Mouse (Mus musculus): ENCODE results near the gene Ltbp3. TPM values are rescaled to one million over a fixed set of nuclear protein-coding genes. Genes with fewer than 3 reads are reported as not detected.
"Not testable (repeated sequence)": the region's sequence is repeated elsewhere in the genome, so short reads cannot be mapped to it uniquely, and the experiment has no call there.

Gene Ltbp3
- polyA plus RNA-seq, 1 experiment, result 236 TPM

DNA sequence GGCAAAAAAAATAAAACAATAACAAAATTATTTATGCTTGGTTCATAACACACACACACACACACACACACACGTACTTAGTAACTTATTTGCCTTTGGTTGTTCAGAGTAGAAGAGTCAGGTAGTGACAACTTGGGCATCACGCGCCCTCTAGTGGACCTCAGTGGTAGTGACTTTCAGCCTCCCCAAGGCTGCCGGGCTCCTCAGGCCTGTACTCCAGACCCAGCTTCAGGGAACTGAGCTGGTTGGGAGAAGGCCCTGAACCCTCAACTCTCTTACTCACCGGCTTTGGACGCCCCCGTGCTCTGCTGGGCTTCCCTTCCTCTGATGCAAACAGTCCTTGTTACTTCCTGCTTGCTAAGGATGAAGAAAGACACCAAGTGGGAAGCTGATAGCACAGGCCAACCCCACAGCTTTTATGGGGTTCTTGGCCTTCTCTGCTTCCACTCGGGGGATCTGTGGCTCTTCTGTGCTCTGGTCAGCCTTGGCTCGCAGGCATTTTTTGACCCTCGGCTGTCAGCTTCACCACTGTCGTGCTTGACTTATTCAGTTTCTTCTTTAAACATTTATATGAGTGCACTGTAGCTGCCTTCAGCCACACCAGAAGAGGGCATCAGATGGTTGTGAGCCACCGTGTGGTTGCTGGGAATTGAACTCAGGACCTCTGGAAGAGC is 45.9 kb downstream of the Ltbp3 start:
- TF ChIP-seq POLR2A (IDR thresholded peaks at IDR 0.05; ENCODE audit: borderline replicate concordance, extremely low read depth, low read depth, low read length), result no peak
- peak; percentile 91 for TF ChIP-seq CTCF (IDR thresholded peaks at IDR 0.05; ENCODE audit: insufficient read depth, low read length)
- DNase-seq, result peak; percentile 91
- WGBS, result 4% methylated on average over 12 of the region's 12 CpGs
- Histone ChIP-seq H3K4me3 (replicated peaks; ENCODE audit: extremely low read depth, low read depth, low read length) (no peak overlapping the region), H3K4me1 (ENCODE audit: control insufficient read depth, insufficient read depth, low read length) (0 out of 2 replicates have a peak, but pooled peaks cover 2% of the 10 kb centered on the region)

- peak; percentile 72 for TF ChIP-seq CTCF (IDR thresholded peaks at IDR 0.05; ENCODE audit: insufficient read depth, low read length)
- TF ChIP-seq POLR2A (IDR thresholded peaks at IDR 0.05; ENCODE audit: borderline replicate concordance, extremely low read depth, low read depth, low read length), result no peak
- 0 out of 2 replicates have a peak, but pooled peaks cover 2% of the 10 kb centered on the region for H3K4me1 ChIP-seq (ENCODE audit: control insufficient read depth, insufficient read depth, low read length)
- 10% methylated on average over 8 of the region's 8 CpGs for WGBS
- H3K4me3 ChIP-seq (replicated peaks; ENCODE audit: extremely low read depth, low read depth, low read length), result no peak overlapping the region
- DNase-seq, result peak; percentile 81
Measured at GRCm38 (mm10) chr19:5787128-5787635, 46.5 kb downstream of the Ltbp3 start.

DNA sequence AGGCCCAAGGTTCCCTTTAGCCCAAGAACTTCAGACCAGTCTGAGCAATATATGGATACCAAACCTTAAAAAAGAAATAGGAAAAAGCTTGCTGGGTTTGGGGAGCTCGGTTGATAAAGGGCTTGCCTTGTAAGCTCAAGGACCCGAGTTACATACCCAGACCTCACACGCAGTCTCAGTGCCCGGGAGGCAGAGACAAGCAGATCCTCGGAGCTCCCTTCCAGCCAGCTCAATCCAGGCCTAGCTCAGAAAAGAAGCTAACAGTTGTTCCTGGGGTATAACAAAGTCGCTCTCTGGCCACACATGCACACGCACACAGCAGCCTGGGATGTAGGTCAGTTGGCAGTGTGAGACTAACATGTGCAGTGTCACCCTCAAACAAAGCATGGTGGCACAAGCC is 47.2 kb downstream of the Ltbp3 start:
- 0 out of 2 replicates have a peak, but pooled peaks cover 2% of the 10 kb centered on the region for H3K4me1 ChIP-seq (ENCODE audit: control insufficient read depth, insufficient read depth, low read length)
- TF ChIP-seq POLR2A (IDR thresholded peaks at IDR 0.05; ENCODE audit: borderline replicate concordance, extremely low read depth, low read depth, low read length) (no peak), CTCF (IDR thresholded peaks at IDR 0.05; ENCODE audit: insufficient read depth, low read length) (no peak)
- no peak for DNase-seq
- WGBS, result 89% methylated on average over 7 of the region's 7 CpGs
- no peak overlapping the region for H3K4me3 ChIP-seq (replicated peaks; ENCODE audit: extremely low read depth, low read depth, low read length)

- TF ChIP-seq CTCF (IDR thresholded peaks at IDR 0.05; ENCODE audit: insufficient read depth, low read length) (no peak), POLR2A (IDR thresholded peaks at IDR 0.05; ENCODE audit: borderline replicate concordance, extremely low read depth, low read depth, low read length) (no peak)
- whole genome bisulfite sequencing, result 88% methylated on average over 7 of the region's 7 CpGs
- H3K4me3 ChIP-seq (replicated peaks; ENCODE audit: extremely low read depth, low read depth, low read length), result no peak overlapping the region
- DNase-seq, result no peak
- H3K4me1 ChIP-seq (ENCODE audit: control insufficient read depth, insufficient read depth, low read length), result 0 out of 2 replicates have a peak, but pooled peaks cover 2% of the 10 kb centered on the region
Measured at GRCm38 (mm10) chr19:5788620-5789019, 47.9 kb downstream of the Ltbp3 start.

DNA sequence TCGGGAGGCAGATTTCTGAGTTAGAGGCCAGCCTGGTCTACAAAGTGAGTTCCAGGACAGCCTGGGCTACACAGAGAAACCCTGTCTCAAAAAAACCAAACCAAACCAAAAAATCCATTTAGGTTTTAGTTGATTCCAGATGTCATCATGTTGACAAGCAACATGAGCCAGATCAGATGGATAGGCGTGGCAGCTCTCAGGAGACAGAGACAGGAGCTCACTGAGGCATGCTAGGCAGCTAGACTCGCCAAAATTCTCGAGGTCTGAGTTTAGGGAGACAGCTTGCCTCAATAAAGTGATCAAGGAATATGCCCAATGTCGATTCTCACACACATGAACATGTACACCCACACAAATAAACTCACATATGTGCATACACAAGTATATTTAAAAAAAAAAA is 48.4 kb downstream of the Ltbp3 start:
- DNase-seq, result no peak
- 67% methylated on average over 5 of the region's 5 CpGs for WGBS
- no peak for TF ChIP-seq POLR2A (IDR thresholded peaks at IDR 0.05; ENCODE audit: borderline replicate concordance, extremely low read depth, low read depth, low read length)
- no peak for TF ChIP-seq CTCF (IDR thresholded peaks at IDR 0.05; ENCODE audit: insufficient read depth, low read length)
- Histone ChIP-seq H3K4me3 (replicated peaks; ENCODE audit: extremely low read depth, low read depth, low read length) (no peak overlapping the region), H3K4me1 (ENCODE audit: control insufficient read depth, insufficient read depth, low read length) (0 out of 2 replicates have a peak, but pooled peaks cover 2% of the 10 kb centered on the region)

- WGBS, result 68% methylated on average over 4 of the region's 4 CpGs
- TF ChIP-seq POLR2A (IDR thresholded peaks at IDR 0.05; ENCODE audit: borderline replicate concordance, extremely low read depth, low read depth, low read length) (no peak), CTCF (IDR thresholded peaks at IDR 0.05; ENCODE audit: insufficient read depth, low read length) (no peak)
- DNase-seq, result no peak
Measured at GRCm38 (mm10) chr19:5791329-5791728, 50.6 kb downstream of the Ltbp3 start.

GRCm38 (mm10) chr19:5793116-5793515 is 52.4 kb downstream of the Ltbp3 start:
- 3% methylated on average over 2 of the region's 2 CpGs for WGBS
- Histone ChIP-seq H3K4me3 (replicated peaks; ENCODE audit: extremely low read depth, low read depth, low read length) (no peak overlapping the region), H3K4me1 (ENCODE audit: control insufficient read depth, insufficient read depth, low read length) (peaks cover 22% of the 10 kb centered on the region)
- TF ChIP-seq CTCF (IDR thresholded peaks at IDR 0.05; ENCODE audit: insufficient read depth, low read length), result peak; percentile 85
- TF ChIP-seq POLR2A (IDR thresholded peaks at IDR 0.05; ENCODE audit: borderline replicate concordance, extremely low read depth, low read depth, low read length), result no peak
- no peak for DNase-seq

More at GRCm38 (mm10) chr19:5791329-5791728, 50.6 kb downstream of the Ltbp3 start:
- Histone ChIP-seq H3K4me1 (ENCODE audit: control insufficient read depth, insufficient read depth, low read length) (peaks cover 11% of the 10 kb centered on the region), H3K4me3 (replicated peaks; ENCODE audit: extremely low read depth, low read depth, low read length) (no peak overlapping the region)

GRCm38 (mm10) chr19:5793917-5794770 is 53.4 kb downstream of the Ltbp3 start:
- peaks cover 22% of the 10 kb centered on the region for H3K4me1 ChIP-seq (ENCODE audit: control insufficient read depth, insufficient read depth, low read length)
- DNase-seq, result peak; percentile 46
- H3K4me3 ChIP-seq (replicated peaks; ENCODE audit: extremely low read depth, low read depth, low read length), result not testable (repeated sequence)
- 15% methylated on average over 7 of the region's 7 CpGs for WGBS

DNA sequence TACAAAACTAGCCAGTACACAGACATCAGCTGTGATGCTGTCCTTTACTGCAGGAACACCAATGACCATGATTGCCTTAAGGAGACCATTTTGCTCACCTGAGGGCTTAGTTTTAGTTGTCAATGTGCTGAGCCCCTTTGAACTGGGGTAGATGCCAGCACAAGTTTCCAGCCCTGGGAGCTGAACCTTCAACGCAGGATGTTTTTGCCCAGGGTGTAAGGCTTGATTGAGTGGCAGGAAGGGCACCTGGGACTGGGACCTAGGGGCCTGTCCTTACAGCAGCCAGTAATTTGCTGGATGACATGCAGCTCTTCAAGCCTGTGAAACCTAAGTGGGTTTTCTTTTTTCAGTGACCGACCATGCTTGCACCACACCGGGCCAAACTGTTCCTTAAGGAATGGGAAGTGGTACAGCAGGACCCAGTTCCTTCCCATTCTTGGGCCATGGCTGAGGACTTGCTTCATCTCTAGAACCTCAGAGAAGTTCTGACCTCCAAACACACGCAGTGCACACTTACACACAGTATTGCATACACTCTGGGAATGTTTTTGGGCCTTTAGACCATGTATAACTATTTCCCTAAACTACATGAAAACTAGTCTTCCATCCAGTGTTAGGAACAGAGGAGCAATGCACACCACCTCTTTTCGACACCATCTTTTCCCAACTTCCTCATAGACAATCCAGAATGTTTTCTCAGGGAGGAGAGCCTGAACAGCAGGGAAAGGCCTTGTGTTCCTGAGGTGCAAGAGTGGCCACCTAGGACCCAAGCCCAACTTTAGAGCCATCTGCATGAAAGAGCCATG is 54.3 kb downstream of the Ltbp3 start:
- Histone ChIP-seq H3K4me3 (replicated peaks; ENCODE audit: extremely low read depth, low read depth, low read length) (no peak overlapping the region), H3K4me1 (ENCODE audit: control insufficient read depth, insufficient read depth, low read length) (peaks cover 22% of the 10 kb centered on the region)
- peak; percentile 57 for DNase-seq
- no peak for TF ChIP-seq CTCF (IDR thresholded peaks at IDR 0.05; ENCODE audit: insufficient read depth, low read length)
- TF ChIP-seq POLR2A (IDR thresholded peaks at IDR 0.05; ENCODE audit: borderline replicate concordance, extremely low read depth, low read depth, low read length), result peak; percentile 85
- WGBS, result 17% methylated on average over 5 of the region's 5 CpGs
